Mouse (Mus musculus): Measurements from ENCODE around the gene Pou3f3. TPM values are rescaled to one million over a fixed set of nuclear protein-coding genes. Genes with fewer than 3 reads are reported as not detected.
A peak's percentile ranks its signal among the peaks of the same experiment; 100 is the strongest.

The Pou3f3 gene
- polyA plus RNA-seq, 2 experiments: 0.01 TPM; not detected in 1

GRCm38 (mm10) chr1:42713104-42713932 lies 17.8 kb downstream of the Pou3f3 start:
- H3K9me3 ChIP-seq (ENCODE audit: control insufficient read depth, low read length): no peaks in the 10 kb centered on the region
- H3K4me1 ChIP-seq (replicated peaks; ENCODE audit: control insufficient read depth in 2 of 2, insufficient read depth in 2 of 2, low read length in 1 of 2): no peaks in the 10 kb centered on the region
- ATAC-seq (ENCODE audit: insufficient read depth): no peak
- H3K27ac ChIP-seq: no peak overlapping the region
- H3K36me3 ChIP-seq (replicated peaks; ENCODE audit: control insufficient read depth, insufficient read depth, low read depth): no peaks in the 10 kb centered on the region
- WGBS (ENCODE audit: insufficient replicate concordance): under 1% methylated on average over 46 of the region's 46 CpGs
- DNase-seq (ENCODE audit: low read depth in 3 of 3, low spot score in 3 of 3): no peak
- TF ChIP-seq EP300 (IDR thresholded peaks at IDR 0.05; ENCODE audit: low read depth): no peak
- TF ChIP-seq CTCF (IDR thresholded peaks at IDR 0.05; ENCODE audit: low read depth): no peak
- peak overlapping the region in 1 of 2 experiments; percentile 28; a peak in 2 of 4 replicates for H3K4me3 ChIP-seq (ENCODE audit: insufficient read depth in 1 of 2, low read depth in 2 of 2, low read length in 2 of 2)
- peak overlapping the region; percentile 48 for H3K4me2 ChIP-seq (ENCODE audit: low read depth)
- H3K9ac ChIP-seq (replicated peaks): no peak overlapping the region
- H3K27me3 ChIP-seq (ENCODE audit: control insufficient read depth, insufficient read depth, low read length): peaks cover 73% of the 10 kb centered on the region

- Histone ChIP-seq H3K27ac (no peak overlapping the region), H3K9me3 (ENCODE audit: control insufficient read depth, low read length) (no peaks in the 10 kb centered on the region), H3K4me3 (ENCODE audit: insufficient read depth in 1 of 2, low read depth in 2 of 2, low read length in 2 of 2) (peak overlapping the region in 1 of 2 experiments; percentile 9; a peak in 2 of 4 replicates), H3K27me3 (ENCODE audit: control insufficient read depth, insufficient read depth, low read length) (peaks cover 64% of the 10 kb centered on the region), H3K4me1 (replicated peaks; ENCODE audit: control insufficient read depth in 2 of 2, insufficient read depth in 2 of 2, low read length in 1 of 2) (no peaks in the 10 kb centered on the region), H3K36me3 (replicated peaks; ENCODE audit: control insufficient read depth, insufficient read depth, low read depth) (no peaks in the 10 kb centered on the region), H3K9ac (replicated peaks) (no peak overlapping the region), H3K4me2 (ENCODE audit: low read depth) (peak overlapping the region; percentile 48)
- TF ChIP-seq CTCF (IDR thresholded peaks at IDR 0.05; ENCODE audit: low read depth): peak; percentile 34
- TF ChIP-seq EP300 (IDR thresholded peaks at IDR 0.05; ENCODE audit: low read depth): no peak
- no peak for ATAC-seq (ENCODE audit: insufficient read depth)
- WGBS (ENCODE audit: insufficient replicate concordance): 2% methylated on average over 28 of the region's 31 CpGs
- DNase-seq (ENCODE audit: low read depth in 3 of 3, low spot score in 3 of 3): peak in 1 of 3 experiments; percentile 6
Observed at GRCm38 (mm10) chr1:42714016-42714931, 18.7 kb downstream of the Pou3f3 start.

- Histone ChIP-seq H3K9me3 (ENCODE audit: control insufficient read depth, low read length) (no peaks in the 10 kb centered on the region), H3K9ac (replicated peaks) (no peak overlapping the region), H3K4me3 (ENCODE audit: insufficient read depth in 1 of 2, low read depth in 2 of 2, low read length in 2 of 2) (no peak overlapping the region), H3K4me1 (replicated peaks; ENCODE audit: control insufficient read depth in 2 of 2, insufficient read depth in 2 of 2, low read length in 1 of 2) (no peaks in the 10 kb centered on the region), H3K4me2 (ENCODE audit: low read depth) (no peak overlapping the region), H3K27ac (no peak overlapping the region), H3K27me3 (ENCODE audit: control insufficient read depth, insufficient read depth, low read length) (peaks cover 23% of the 10 kb centered on the region), H3K36me3 (replicated peaks; ENCODE audit: control insufficient read depth, insufficient read depth, low read depth) (no peaks in the 10 kb centered on the region)
- WGBS (ENCODE audit: insufficient replicate concordance): 14% methylated on average over 5 of the region's 5 CpGs
- DNase-seq (ENCODE audit: low read depth in 3 of 3, low spot score in 3 of 3): no peak
- no peak for ATAC-seq (ENCODE audit: insufficient read depth)
- no peak for TF ChIP-seq EP300 (IDR thresholded peaks at IDR 0.05; ENCODE audit: low read depth)
- no peak for TF ChIP-seq CTCF (IDR thresholded peaks at IDR 0.05; ENCODE audit: low read depth)
Observed at GRCm38 (mm10) chr1:42718549-42718948, 23.0 kb downstream of the Pou3f3 start.

GRCm38 (mm10) chr1:42721353-42721752 lies 25.8 kb downstream of the Pou3f3 start:
- H3K4me1 ChIP-seq (replicated peaks; ENCODE audit: control insufficient read depth in 2 of 2, insufficient read depth in 2 of 2, low read length in 1 of 2): no peaks in the 10 kb centered on the region
- H3K4me3 ChIP-seq (ENCODE audit: insufficient read depth in 1 of 2, low read depth in 2 of 2, low read length in 2 of 2): no peak overlapping the region
- DNase-seq (ENCODE audit: low read depth in 3 of 3, low spot score in 3 of 3): no peak
- no peak for TF ChIP-seq EP300 (IDR thresholded peaks at IDR 0.05; ENCODE audit: low read depth)
- no peak for TF ChIP-seq CTCF (IDR thresholded peaks at IDR 0.05; ENCODE audit: low read depth)
- 46% methylated on average over 5 of the region's 5 CpGs for WGBS (ENCODE audit: insufficient replicate concordance)
- no peaks in the 10 kb centered on the region for H3K9me3 ChIP-seq (ENCODE audit: control insufficient read depth, low read length)
- no peak for ATAC-seq (ENCODE audit: insufficient read depth)
- no peak overlapping the region for H3K4me2 ChIP-seq (ENCODE audit: low read depth)
- H3K9ac ChIP-seq (replicated peaks): no peak overlapping the region
- no peaks in the 10 kb centered on the region for H3K36me3 ChIP-seq (replicated peaks; ENCODE audit: control insufficient read depth, insufficient read depth, low read depth)
- no peak overlapping the region for H3K27ac ChIP-seq
- no peaks in the 10 kb centered on the region; the same call in 1 of the 2 replicates for H3K27me3 ChIP-seq (ENCODE audit: control insufficient read depth, insufficient read depth, low read length)

All from liver, embryonic 14.5 days (tissue).